Comparison of ENCODE assay signal across 8 mouse cellular contexts in genomic region chr19:46504822-46505417, GRCm38 (mm10). TPM values are rescaled to one million over a fixed set of nuclear protein-coding genes. Genes with fewer than 3 reads are reported as not detected.
DNase-seq lines count a peak whose midpoint lies in the region; ATAC-seq lines count a peak whose summit lies in the region.

No protein-coding gene starts in this region.

- 60% methylated on average over 9 of the region's 9 CpGs for WGBS in forebrain, embryonic 13.5 days
- 46% methylated on average over 9 of the region's 9 CpGs for WGBS in liver, embryonic 12.5 days (ENCODE audit: insufficient replicate concordance)
- 55% methylated on average over 9 of the region's 9 CpGs for WGBS in stomach, embryonic 14.5 days

- peaks cover 45% of the 10 kb centered on the region for H3K36me3 ChIP-seq in forebrain, embryonic 13.5 days (ENCODE audit: poor library complexity, severe bottlenecking)
- peaks cover 49% of the 10 kb centered on the region for H3K36me3 ChIP-seq in liver, embryonic 12.5 days
- peaks cover 35% of the 10 kb centered on the region for H3K36me3 ChIP-seq in stomach, embryonic 14.5 days (ENCODE audit: control insufficient read depth, insufficient read depth, low read length)

- peaks cover 62% of the 10 kb centered on the region for H3K4me1 ChIP-seq in forebrain, embryonic 13.5 days
- peaks cover 83% of the 10 kb centered on the region for H3K4me1 ChIP-seq in liver, embryonic 12.5 days
- peaks cover 56% of the 10 kb centered on the region for H3K4me1 ChIP-seq in stomach, embryonic 14.5 days (ENCODE audit: control insufficient read depth, insufficient read depth, low read length)

- H3K9me3 ChIP-seq in forebrain, embryonic 13.5 days (replicated peaks) = no peaks in the 10 kb centered on the region
- no peaks in the 10 kb centered on the region for H3K9me3 ChIP-seq in liver, embryonic 12.5 days (replicated peaks)
- no peaks in the 10 kb centered on the region for H3K9me3 ChIP-seq in stomach, embryonic 14.5 days (ENCODE audit: control insufficient read depth, low read depth, low read length)

- H3K4me3 ChIP-seq in forebrain, embryonic 13.5 days = peak overlapping the region; percentile 96
- H3K4me3 ChIP-seq in liver, embryonic 12.5 days = peak overlapping the region; percentile 87
- peak overlapping the region; percentile 95 for H3K4me3 ChIP-seq in stomach, embryonic 14.5 days (ENCODE audit: low read depth, low read length)

- DNase-seq in retina, postnatal 1 day = peak; percentile 41
- DNase-seq in retina, embryonic 14.5 days (ENCODE audit: low spot score) = no peak
- DNase-seq in urinary bladder, postnatal 36 days (ENCODE audit: low spot score in 2 of 2) = no peak
- no peak for DNase-seq in gastrocnemius, postnatal 36 days
- DNase-seq in layer of hippocampus, adult 11-12 months (ENCODE audit: low spot score) = no peak

- peak overlapping the region; percentile 100; the same call in 1 of the 2 replicates for H3K27ac ChIP-seq in forebrain, embryonic 13.5 days
- peak overlapping the region; percentile 99 for H3K27ac ChIP-seq in liver, embryonic 12.5 days
- peak overlapping the region; percentile 100; the same call in 1 of the 2 replicates for H3K27ac ChIP-seq in stomach, embryonic 14.5 days (ENCODE audit: low read length)

- H3K27me3 ChIP-seq in forebrain, embryonic 13.5 days = no peaks in the 10 kb centered on the region
- H3K27me3 ChIP-seq in liver, embryonic 12.5 days (replicated peaks) = no peaks in the 10 kb centered on the region
- no peaks in the 10 kb centered on the region for H3K27me3 ChIP-seq in stomach, embryonic 14.5 days (ENCODE audit: control insufficient read depth, insufficient read depth, low read length)

- H3K9ac ChIP-seq in forebrain, embryonic 13.5 days = peak overlapping the region; percentile 100
- H3K9ac ChIP-seq in liver, embryonic 12.5 days = peak overlapping the region; percentile 96
- H3K9ac ChIP-seq in stomach, embryonic 14.5 days (replicated peaks; ENCODE audit: low read depth, low read length) = peak overlapping the region; percentile 98; the same call in 1 of the 2 replicates

- H3K4me2 ChIP-seq in forebrain, embryonic 13.5 days = peak overlapping the region; percentile 98
- peak overlapping the region; percentile 99 for H3K4me2 ChIP-seq in liver, embryonic 12.5 days
- H3K4me2 ChIP-seq in stomach, embryonic 14.5 days (replicated peaks; ENCODE audit: low read depth, low read length) = peak overlapping the region; percentile 90

- ATAC-seq in forebrain, embryonic 13.5 days = no peak
- peak; percentile 9; the same call in 1 of the 2 replicates for ATAC-seq in liver, embryonic 12.5 days
- ATAC-seq in stomach, embryonic 14.5 days (ENCODE audit: insufficient number of reproducible peaks, insufficient read depth, low FRiP score, low read depth) = no peak

- intact Hi-C loops in gastrocnemius, postnatal 36 days (cut with DNase I) = loop anchor here (5.0 kb wide), 1 partner anchor 57 kb away; no protein-coding TSS in a partner anchor

RNA-seq across cellular contexts. Expression of gene Trim8, which starts 3.4 kb away (rescaled TPM):
- polyA plus RNA-seq in forebrain, embryonic 13.5 days (2015; fragmentation: Nextera tagmentation; extraction: Ambion mirVana) = 22.5 and 22.6 TPM in 2 replicates
- 19.0 and 19.5 TPM in 2 replicates for polyA plus RNA-seq in liver, embryonic 12.5 days (2016; fragmentation: Nextera tagmentation; extraction: Ambion mirVana)
- 22.3 and 23.5 TPM in 2 replicates for polyA plus RNA-seq in stomach, embryonic 14.5 days (2014; fragmentation: Nextera tagmentation; extraction: Ambion mirVana)
- total RNA-seq in gastrocnemius, postnatal 36 days (2021) = 10 to 100 TPM; 19.0 to 19.2 TPM
